Mouse (Mus musculus) ES-E14 (cell line): ENCODE measurements around the gene Usp36.

Experiments
- CHD2 ChIP-seq: IDR thresholded peaks from 2 replicates; pipeline ENCODE4 v1.6.1; 2014; ENCODE audit warnings: mild to moderate bottlenecking, low read depth, low read length, inconsistent platforms
- HCFC1 ChIP-seq: IDR thresholded peaks from 2 replicates; pipeline ENCODE4 v1.6.1; 2012; ENCODE audit warnings: low read length, inconsistent platforms, borderline replicate concordance; ENCODE audit not compliant: insufficient read depth
- MAFK ChIP-seq: IDR thresholded peaks from 2 replicates; pipeline ENCODE4 v1.6.1; 2014; ENCODE audit warnings: mild to moderate bottlenecking, low read depth, low read length, inconsistent platforms; ENCODE audit not compliant: insufficient read depth
- ZC3H11A ChIP-seq: IDR thresholded peaks from 2 replicates; pipeline ENCODE4 v1.6.1; 2012; ENCODE audit warnings: low read depth, mild to moderate bottlenecking, inconsistent platforms, low read length, borderline replicate concordance
- ZNF384 ChIP-seq: IDR thresholded peaks from 2 replicates; pipeline ENCODE4 v1.6.1; 2012; ENCODE audit warnings: low read depth, low read length, inconsistent platforms

DNA sequence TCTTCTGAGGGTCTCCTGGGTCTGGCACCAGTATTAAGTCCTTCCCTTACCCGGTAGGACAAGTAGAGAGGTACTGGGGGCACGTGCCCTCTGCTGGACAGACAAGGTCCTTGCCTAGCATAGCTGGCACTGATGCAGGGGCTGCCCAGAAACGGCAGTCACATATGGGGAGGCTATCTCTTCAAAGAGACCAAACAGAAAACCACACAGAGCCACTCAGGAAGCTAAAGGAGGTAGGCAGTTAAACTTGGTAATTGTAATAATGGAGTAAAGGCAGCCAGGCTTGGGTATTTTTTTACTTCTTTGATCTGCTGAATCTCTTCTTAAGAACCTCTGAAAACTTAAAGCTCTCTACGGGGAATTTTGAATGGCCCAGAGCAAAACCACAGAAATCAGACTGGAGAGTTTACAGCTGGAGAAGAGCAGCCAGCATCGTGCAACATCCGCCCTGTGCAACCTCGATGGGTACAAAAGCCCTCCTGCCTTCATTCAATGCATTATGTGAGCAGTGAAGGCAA is 57.7 kb downstream of the Usp36 start:
- TF ChIP-seq HCFC1 (no peak), ZNF384 (no peak), ZC3H11A (no peak), CHD2 (no peak), MAFK (no peak)
